Mouse (Mus musculus) splenic B cell, adult 2 months (primary cell): ENCODE results near the gene Allc.

Experiments used
- DNase-seq: peaks from one replicate; pipeline ENCODE4 v3.0.0-alpha.2; 2011; ENCODE audit warnings: low read depth, low spot score
- H3K27me3 ChIP-seq: 2 replicates; pipeline ENCODE4 v1.6.1; 2012; ENCODE audit warnings: mild to moderate bottlenecking, low read length, moderate library complexity, mixed read lengths; ENCODE audit not compliant: control insufficient read depth, poor library complexity, insufficient read depth, severe bottlenecking
- H3K36me3 ChIP-seq: 2 replicates; pipeline ENCODE4 v1.6.1; 2012; ENCODE audit warnings: mild to moderate bottlenecking, low read length, moderate library complexity, mixed read lengths; ENCODE audit not compliant: control insufficient read depth, poor library complexity, insufficient read depth, severe bottlenecking

Allc gene

GRCm38 (mm10) chr12:28514264-28514775 lies 68.0 kb downstream of the Allc start:
- no peaks in the 10 kb centered on the region for H3K27me3 ChIP-seq
- H3K36me3 ChIP-seq = no peaks in the 10 kb centered on the region
- DNase-seq = no peak

GRCm38 (mm10) chr12:28509699-28510280 lies 72.5 kb downstream of the Allc start:
- no peak for DNase-seq
- no peaks in the 10 kb centered on the region for H3K27me3 ChIP-seq
- no peaks in the 10 kb centered on the region for H3K36me3 ChIP-seq
